Mouse (Mus musculus) forebrain, embryonic 15.5 days (tissue): Measurements from ENCODE around the gene Hoxa11. TPM values are rescaled to one million over a fixed set of nuclear protein-coding genes. Genes with fewer than 3 reads are reported as not detected.

ENCODE experiments used
- ATAC-seq: fragments of 200-750 bp; cut with Nextera tagmentation; replicated peaks from 2 replicates; pipeline ENCODE4 v1.8.0; 2017; ENCODE audit warnings: mild to moderate bottlenecking, moderate TSS enrichment, moderate library complexity
- H3K27ac ChIP-seq: fragments of 300-500 bp; sonication (generic); replicated peaks from 2 replicates; pipeline ENCODE4 v1.5.1; 2015; ENCODE audit warnings: mild to moderate bottlenecking, inconsistent platforms
- H3K27me3 ChIP-seq: fragments of 300-500 bp; sonication (generic); 2 replicates; pipeline ENCODE4 v1.6.1; 2015; ENCODE audit warnings: inconsistent platforms
- H3K36me3 ChIP-seq: fragments of 300-500 bp; sonication (generic); 2 replicates; pipeline ENCODE4 v1.6.1; 2015; ENCODE audit warnings: mild to moderate bottlenecking, inconsistent platforms
- H3K4me1 ChIP-seq: fragments of 300-500 bp; sonication (generic); 2 replicates; pipeline ENCODE4 v1.6.1; 2015; ENCODE audit warnings: inconsistent platforms
- H3K4me2 ChIP-seq: fragments of 300-500 bp; sonication (generic); replicated peaks from 2 replicates; pipeline ENCODE4 v1.6.1; 2015; ENCODE audit warnings: mild to moderate bottlenecking, inconsistent platforms
- H3K4me3 ChIP-seq: fragments of 300-500 bp; sonication (generic); 2 replicates; pipeline ENCODE4 v1.5.1; 2015; ENCODE audit warnings: mild to moderate bottlenecking, inconsistent platforms
- H3K9ac ChIP-seq: fragments of 300-500 bp; sonication (generic); replicated peaks from 2 replicates; pipeline ENCODE4 v1.6.1; 2015; ENCODE audit warnings: mild to moderate bottlenecking, inconsistent platforms
- H3K9me3 ChIP-seq: fragments of 300-500 bp; sonication (generic); 2 replicates; pipeline ENCODE4 v1.6.1; 2016; ENCODE audit warnings: inconsistent platforms
- WGBS: fragments of 180-500 bp; shearing (Covaris S2); methylation state at CpG from one replicate; pipeline ENCODE4 v1.1.7; 2015; ENCODE audit warnings: mixed read lengths; 5-methylcytosine and 5-hydroxymethylcytosine counted together
- polyA plus RNA-seq: library from polyadenylated mRNA; unstranded; fragments of >200 nt; fragmentation: Nextera tagmentation; extraction: Ambion mirVana; gene quantifications from 2 replicates; pipeline ENCODE4 v1.2.1, GENCODE M21; 2015

Hoxa11 gene
- polyA plus RNA-seq, 1 experiment from 2014 or later, result not detected

DNA sequence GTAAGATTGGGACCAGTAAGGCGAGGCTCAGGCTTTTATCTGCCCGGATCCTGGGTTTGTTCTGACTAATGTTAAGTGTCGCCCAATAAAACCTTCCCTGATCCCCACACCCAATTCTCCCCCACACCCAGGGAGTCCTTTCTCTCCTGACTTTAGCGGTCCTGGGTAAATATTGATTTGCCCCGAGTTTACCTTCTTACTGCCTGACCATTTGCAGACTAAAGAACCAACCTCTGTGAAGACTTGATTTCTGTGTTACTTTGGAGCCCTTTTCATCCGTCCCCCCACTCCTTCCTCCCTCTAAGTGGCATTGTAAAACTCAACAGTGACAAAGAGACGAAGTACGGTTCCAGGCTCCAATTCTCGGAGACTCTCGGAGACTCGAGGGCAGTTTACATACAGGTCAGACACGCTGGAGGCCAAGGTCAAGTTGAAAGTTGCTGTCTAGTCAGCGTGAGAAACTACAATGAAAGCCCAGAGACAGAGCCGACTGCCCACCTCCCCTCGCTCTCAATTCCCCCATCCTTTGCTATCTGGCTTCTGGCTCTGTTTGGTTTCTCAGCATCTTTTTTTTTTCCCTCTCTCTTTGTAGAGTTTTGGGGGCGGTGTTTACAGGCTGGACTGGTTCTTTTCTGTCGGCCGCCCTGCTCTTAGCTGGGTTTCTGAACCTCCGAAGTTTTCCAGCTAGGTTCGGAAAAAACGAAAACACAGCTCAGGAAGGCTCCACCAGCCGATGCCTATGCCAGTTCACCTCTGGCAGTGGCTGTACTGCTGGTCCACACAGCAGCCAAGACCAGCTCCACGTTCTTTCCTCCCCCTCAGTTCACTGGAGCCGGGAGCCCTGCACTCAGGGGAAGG is 17.1 kb upstream of the Hoxa11 start:
- 2% methylated on average over 24 of the region's 24 CpGs for WGBS
- no peak overlapping the region for H3K9ac ChIP-seq
- peaks cover 90% of the 10 kb centered on the region for H3K27me3 ChIP-seq
- H3K9me3 ChIP-seq, result no peaks in the 10 kb centered on the region
- no peak for ATAC-seq
- no peak overlapping the region for H3K4me3 ChIP-seq
- H3K27ac ChIP-seq, result no peak overlapping the region
- H3K36me3 ChIP-seq, result no peaks in the 10 kb centered on the region
- H3K4me1 ChIP-seq, result peaks cover 11% of the 10 kb centered on the region
- H3K4me2 ChIP-seq, result no peak overlapping the region

DNA sequence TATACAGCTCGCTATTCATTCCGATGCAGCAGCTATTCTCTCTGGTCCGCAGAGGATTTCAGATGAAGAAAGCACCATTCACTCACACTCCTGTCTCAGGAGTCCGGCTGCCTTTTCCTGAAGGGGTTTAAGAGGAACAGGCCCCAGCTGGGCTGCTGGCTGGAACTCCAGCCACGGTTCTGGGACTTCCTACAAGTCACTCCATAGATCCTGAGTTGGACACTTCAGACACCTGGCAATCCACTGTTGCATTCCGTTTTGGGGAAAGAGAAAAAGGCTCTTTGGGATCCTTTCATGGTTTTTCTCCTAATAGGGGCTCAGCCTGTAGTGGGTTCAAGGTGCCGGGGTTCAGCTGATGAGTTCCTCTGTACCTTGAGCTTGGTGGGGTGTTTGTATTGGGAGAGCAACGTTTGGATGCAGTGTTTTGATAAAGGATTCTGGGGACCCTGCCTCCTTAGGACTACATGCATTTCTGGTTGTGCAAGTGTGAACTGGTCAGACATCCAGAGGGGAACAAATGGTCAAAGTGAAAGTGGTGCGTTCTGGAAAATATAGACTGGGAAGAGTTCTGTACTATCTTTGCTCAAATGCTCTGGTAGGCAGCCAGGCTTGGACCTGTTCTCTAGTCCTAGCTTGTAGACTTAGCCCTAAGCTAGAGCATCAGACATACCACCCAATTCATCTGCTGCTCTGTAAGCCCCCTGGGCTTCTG is 16.3 kb upstream of the Hoxa11 start:
- H3K4me3 ChIP-seq, result no peak overlapping the region
- H3K27ac ChIP-seq, result no peak overlapping the region
- no peak for ATAC-seq
- peaks cover 92% of the 10 kb centered on the region for H3K27me3 ChIP-seq
- 5% methylated on average over 9 of the region's 9 CpGs for WGBS
- no peaks in the 10 kb centered on the region for H3K36me3 ChIP-seq
- no peak overlapping the region for H3K4me2 ChIP-seq
- peaks cover 11% of the 10 kb centered on the region for H3K4me1 ChIP-seq
- H3K9me3 ChIP-seq, result no peaks in the 10 kb centered on the region
- no peak overlapping the region for H3K9ac ChIP-seq

DNA sequence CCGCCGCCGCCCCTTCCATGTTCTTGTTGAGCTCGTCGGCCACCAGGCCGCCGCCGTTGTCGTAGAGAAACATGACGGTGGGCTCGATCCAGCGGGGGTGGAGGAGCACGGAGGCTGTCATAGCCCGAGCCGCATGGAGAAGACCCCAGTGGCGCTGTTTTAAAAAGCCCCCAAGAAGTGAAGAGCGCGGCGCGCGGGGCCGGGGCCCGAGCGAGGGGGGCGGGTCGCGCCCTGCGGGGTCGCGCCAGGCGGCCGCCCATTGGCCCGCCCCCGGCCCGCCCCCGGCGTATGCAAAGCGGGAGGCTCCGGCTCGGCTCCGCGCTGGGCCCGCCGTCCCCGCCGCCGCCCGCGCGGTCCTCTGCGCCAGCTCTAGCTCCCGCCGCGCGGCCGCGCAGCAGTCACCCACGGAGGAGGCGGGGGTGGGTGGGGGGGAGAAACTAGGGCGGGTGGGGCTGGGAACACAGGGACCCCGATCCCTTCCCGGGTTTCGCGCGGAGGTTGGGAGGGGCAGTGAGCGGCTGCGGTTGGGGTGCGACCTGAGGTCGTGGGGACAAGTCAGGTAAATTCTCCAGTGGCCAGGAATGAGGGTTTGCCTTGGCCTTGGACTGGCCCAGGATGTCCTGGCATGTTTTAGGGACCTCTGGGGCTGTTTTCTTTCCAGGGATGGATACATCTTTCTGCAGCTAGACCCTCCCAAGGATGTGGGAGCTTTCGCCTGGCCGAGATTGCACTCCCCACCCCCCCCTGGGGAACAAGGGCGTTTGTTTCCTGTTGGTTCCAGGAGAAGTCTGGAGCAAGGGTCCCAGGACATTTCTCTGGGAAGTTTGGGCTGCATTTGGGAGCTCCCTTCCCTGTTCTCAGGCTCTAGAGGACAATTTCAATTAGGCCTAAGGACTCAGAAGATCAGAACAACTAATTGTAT is 15.3 kb upstream of the Hoxa11 start, which contains the start of gene Hoxa13:
TSS of gene Hoxa13 (minus strand) at position 227 of the 922 bp plus-strand sequence.
- WGBS, result under 1% methylated on average over 67 of the region's 72 CpGs
- peaks cover 11% of the 10 kb centered on the region for H3K4me1 ChIP-seq
- ATAC-seq, result no peak

DNA sequence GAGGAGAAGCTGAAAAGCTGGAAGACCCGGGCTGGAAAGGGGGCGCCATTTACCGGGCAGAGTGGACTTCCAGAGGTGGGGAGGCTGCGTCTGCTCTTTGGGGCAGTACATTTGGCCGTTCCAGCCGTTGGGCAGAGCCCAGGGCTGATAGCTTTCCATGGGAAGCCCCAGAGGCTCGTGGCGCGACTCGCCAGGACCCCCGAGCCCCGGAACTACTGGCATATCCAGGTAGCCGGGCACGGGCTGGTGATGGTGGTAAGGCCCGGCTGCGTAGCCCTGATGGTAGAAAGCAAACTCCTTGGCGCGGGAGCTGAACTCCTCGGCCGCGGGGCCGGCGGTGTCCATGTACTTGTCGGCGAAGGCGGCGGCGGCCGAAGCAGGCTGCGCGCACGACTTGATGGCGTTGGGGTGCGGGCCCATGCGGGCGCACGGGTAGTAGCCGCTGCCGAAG is 14.2 kb upstream of the Hoxa11 start:
- peak overlapping the region; percentile 30; the same call in 1 of the 2 replicates for H3K4me2 ChIP-seq
- under 1% methylated on average over 39 of the region's 39 CpGs for WGBS
- H3K9me3 ChIP-seq, result no peaks in the 10 kb centered on the region
- H3K4me3 ChIP-seq, result no peak overlapping the region
- H3K36me3 ChIP-seq, result no peaks in the 10 kb centered on the region
- H3K9ac ChIP-seq, result no peak overlapping the region
- H3K4me1 ChIP-seq, result peaks cover 11% of the 10 kb centered on the region
- H3K27ac ChIP-seq, result no peak overlapping the region
- peaks cover 89% of the 10 kb centered on the region for H3K27me3 ChIP-seq
- no peak for ATAC-seq

More for the DNA sequence above, 15.3 kb upstream of the Hoxa11 start, which contains the start of gene Hoxa13:
- Histone ChIP-seq H3K4me2 (peak within 1 kb of the TSS; percentile 30), H3K27me3 (peaks cover 90% of the 10 kb centered on the region), H3K36me3 (no peaks in the 10 kb centered on the region), H3K27ac (no peak within 1 kb of the TSS), H3K4me3 (peak within 1 kb of the TSS; percentile 20), H3K9ac (no peak within 1 kb of the TSS), H3K9me3 (no peaks in the 10 kb centered on the region)

DNA sequence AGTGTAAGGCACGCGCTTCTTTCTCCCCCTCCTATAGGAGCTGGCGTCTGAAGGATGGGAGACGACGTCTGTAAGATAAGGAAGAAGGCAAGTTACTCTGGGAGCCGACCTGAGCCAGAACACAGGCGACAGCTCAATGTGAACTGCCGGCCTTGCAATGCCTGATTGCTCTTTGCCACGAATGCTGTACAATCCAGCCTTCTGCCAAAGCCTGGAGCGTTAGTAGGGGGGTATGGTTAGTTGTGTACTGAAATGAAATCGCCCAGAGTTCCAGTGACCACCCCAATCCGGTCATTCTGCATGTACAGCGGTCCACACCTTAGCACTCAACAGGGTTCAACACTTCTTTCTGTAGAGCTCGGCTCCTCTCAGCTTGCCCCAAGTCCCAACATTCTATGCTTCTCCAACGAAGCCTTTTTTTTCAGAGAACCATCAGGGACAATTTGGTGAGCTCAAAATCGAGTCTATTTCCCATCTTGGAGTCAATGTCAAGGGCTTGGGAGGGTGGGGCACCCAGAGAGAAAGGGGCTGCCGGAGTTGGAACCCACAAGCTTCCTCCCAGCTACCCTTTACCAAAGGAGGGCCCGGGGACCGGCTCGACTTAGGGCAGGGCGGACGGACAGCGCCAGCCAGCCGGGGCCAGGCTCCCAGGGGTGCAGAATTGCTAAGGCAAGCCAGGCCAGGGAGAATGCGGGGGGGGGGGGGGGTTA is 13.6 kb upstream of the Hoxa11 start:
- 1% methylated on average over 25 of the region's 25 CpGs for WGBS
- no peaks in the 10 kb centered on the region for H3K36me3 ChIP-seq

DNA sequence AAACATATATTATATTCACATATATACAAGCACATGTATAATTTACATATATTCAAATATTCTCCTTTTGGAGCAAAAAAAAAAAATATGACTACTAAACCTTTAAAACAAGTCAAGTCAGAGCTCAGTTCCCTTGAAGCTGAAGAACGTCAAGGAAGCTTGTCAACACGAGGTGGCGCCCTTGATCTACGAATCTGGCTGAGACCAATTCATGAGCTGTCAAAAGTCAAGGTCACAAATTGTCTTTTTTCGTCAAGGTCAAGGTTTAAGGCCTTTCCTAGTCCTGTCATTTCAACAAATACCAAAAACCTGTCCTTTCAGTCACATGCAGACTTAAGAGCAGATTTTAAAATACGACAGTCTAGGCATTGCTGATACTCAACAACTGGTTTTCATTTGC is 11.3 kb upstream of the Hoxa11 start:
- no peak overlapping the region for H3K27ac ChIP-seq
- peaks cover 11% of the 10 kb centered on the region for H3K4me1 ChIP-seq
- no peak overlapping the region for H3K9ac ChIP-seq
- no peak overlapping the region for H3K4me2 ChIP-seq
- H3K27me3 ChIP-seq, result peaks cover 90% of the 10 kb centered on the region
- under 1% methylated on average over 6 of the region's 6 CpGs for WGBS
- ATAC-seq, result no peak
- no peak overlapping the region for H3K4me3 ChIP-seq
- H3K36me3 ChIP-seq, result no peaks in the 10 kb centered on the region
- no peaks in the 10 kb centered on the region for H3K9me3 ChIP-seq

More for the DNA sequence above, 13.6 kb upstream of the Hoxa11 start:
- Histone ChIP-seq H3K27me3 (peaks cover 89% of the 10 kb centered on the region), H3K4me1 (peaks cover 11% of the 10 kb centered on the region), H3K4me2 (no peak overlapping the region), H3K27ac (no peak overlapping the region), H3K4me3 (no peak overlapping the region), H3K9me3 (no peaks in the 10 kb centered on the region), H3K9ac (no peak overlapping the region)
- ATAC-seq, result no peak

DNA sequence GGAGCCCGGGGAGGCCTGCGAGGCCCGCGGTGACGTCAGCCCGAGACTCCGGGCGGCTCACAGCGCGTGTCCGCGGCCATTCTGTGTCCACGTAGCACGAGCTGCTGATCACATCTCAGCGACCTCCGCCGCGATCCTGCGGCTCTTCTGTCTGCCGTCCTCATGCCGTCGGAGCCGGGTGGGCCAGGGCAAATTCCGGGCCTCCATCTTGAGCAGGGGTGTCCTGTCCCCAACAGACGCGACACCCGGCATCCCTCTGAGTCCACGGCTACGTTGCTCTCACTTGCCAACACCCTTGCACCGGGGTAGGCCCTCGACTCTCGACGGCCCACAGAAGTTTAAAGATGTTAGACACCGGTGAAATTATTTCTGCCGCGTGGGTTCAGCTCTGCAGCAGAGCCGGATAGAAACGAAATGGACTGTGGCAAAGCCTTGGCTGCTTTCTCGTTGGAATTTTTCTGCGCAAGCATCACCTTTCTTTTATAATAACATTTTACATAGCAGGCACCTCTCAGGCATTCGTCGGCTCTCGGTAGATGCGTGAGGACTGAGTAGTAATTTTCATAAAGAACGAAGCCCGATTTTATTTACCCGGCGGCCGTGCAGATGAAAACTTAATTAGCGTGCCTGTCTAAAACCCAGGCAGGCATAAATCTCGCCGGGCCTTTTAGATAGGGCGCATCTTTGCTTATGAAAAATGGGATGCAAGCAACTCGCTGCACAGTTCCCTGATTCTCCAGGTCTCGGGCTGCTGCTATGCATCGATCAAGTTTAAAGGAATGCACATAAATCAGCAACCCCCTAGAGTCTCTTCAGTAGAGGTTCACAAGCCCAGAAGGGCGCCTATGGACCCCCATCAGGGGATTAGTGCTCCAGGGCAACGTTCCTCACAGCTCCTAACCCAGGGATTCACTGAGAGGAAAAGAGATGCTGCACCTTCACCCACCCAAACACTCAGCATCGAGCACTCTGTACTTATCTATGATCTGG is 8.2 kb upstream of the Hoxa11 start:
- H3K36me3 ChIP-seq, result no peaks in the 10 kb centered on the region
- H3K9ac ChIP-seq, result no peak overlapping the region
- no peak overlapping the region for H3K27ac ChIP-seq
- no peak overlapping the region for H3K4me3 ChIP-seq
- WGBS, result 1% methylated on average over 59 of the region's 59 CpGs
- no peak overlapping the region for H3K4me2 ChIP-seq
- no peaks in the 10 kb centered on the region for H3K4me1 ChIP-seq
- no peak for ATAC-seq
- peaks cover 93% of the 10 kb centered on the region for H3K27me3 ChIP-seq
- H3K9me3 ChIP-seq, result no peaks in the 10 kb centered on the region

DNA sequence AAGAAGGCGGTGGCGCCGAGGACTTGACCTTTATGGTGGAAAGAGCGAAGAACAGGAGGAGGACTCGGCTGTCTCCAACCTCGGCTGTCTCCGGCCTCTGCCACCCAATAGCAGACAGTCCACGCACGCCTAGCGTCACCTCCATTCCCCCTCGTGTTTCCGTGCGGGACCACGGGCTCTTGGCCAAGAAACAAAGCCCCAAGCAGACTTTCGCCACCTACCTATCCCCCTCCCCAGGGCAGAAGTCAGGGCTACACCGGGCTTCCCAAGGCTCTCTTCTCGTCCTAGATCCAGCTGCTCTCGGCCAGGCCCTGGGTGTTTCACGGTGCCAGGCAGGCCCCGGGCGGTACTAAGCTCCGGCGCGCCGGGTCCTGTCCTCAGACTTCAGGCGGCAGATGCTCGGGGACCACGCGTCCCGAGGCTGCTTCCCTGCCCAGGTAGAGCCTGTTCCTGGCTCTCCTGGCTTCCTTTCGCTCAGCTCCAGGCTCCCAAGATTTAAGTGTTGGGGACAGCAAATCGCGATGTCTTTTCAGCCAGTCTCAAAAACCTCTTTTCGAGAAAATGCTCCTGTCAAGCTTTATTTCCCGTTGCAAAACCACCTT is 7.3 kb upstream of the Hoxa11 start:
- Histone ChIP-seq H3K9ac (no peak overlapping the region), H3K4me3 (no peak overlapping the region), H3K4me2 (no peak overlapping the region), H3K27ac (no peak overlapping the region), H3K27me3 (peaks cover 93% of the 10 kb centered on the region), H3K36me3 (no peaks in the 10 kb centered on the region), H3K4me1 (no peaks in the 10 kb centered on the region), H3K9me3 (no peaks in the 10 kb centered on the region)
- no peak for ATAC-seq
- WGBS, result under 1% methylated on average over 35 of the region's 35 CpGs

DNA sequence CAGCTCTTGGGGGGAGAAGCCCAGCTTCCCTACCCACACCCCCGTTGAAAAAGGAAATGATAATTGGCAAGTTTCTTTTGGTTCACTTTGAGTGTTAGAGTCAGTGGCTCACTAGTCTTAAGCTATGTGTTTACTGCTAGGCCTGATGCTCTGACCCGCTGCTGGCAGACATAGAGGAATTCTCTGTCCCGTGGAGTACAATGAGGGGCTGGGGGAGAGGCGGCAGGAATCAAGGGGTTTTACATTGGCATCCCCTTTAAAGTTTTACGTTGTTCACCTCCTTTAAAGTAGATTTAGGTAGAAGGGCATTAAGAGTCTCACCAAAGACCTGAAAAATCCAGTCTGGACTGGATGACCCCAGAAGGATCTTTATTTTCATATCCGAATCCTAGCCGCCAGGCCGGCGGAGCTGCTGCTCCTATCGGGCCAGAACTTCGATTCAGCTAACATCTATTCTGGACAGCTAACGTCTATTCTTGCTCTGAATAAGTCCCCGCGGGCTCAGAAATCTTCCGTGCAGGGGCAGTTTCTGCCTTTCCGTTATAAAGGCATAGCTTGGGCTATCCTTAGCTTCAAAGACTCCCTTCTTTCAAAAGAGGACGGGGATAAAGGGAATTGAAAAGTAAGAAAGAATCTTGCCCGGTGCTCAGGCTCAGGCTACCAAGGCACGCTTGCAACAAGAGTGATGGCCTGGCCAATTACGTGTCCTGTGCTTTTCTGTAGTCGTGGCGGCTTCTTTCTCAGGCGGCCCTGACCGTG is 6.6 kb upstream of the Hoxa11 start:
- no peaks in the 10 kb centered on the region for H3K36me3 ChIP-seq
- 1% methylated on average over 24 of the region's 24 CpGs for WGBS

More for the DNA sequence above, 6.6 kb upstream of the Hoxa11 start:
- no peaks in the 10 kb centered on the region for H3K9me3 ChIP-seq
- ATAC-seq, result no peak
- H3K27me3 ChIP-seq, result peaks cover 94% of the 10 kb centered on the region
- no peak overlapping the region for H3K4me3 ChIP-seq
- H3K27ac ChIP-seq, result no peak overlapping the region
- no peak overlapping the region for H3K9ac ChIP-seq
- H3K4me1 ChIP-seq, result no peaks in the 10 kb centered on the region
- H3K4me2 ChIP-seq, result no peak overlapping the region
